Comparison of ENCODE assay signal across 8 mouse cellular contexts in genomic region chr1:138963868-138964458, GRCm38 (mm10). TPM values are rescaled to one million over a fixed set of nuclear protein-coding genes. Genes with fewer than 3 reads are reported as not detected.
DNase-seq lines count a peak whose midpoint lies in the region; ATAC-seq lines count a peak whose summit lies in the region.

No protein-coding gene starts in this region.

- peak; percentile 89 for ATAC-seq in forebrain, embryonic 15.5 days (replicated peaks)
- ATAC-seq in hindbrain, embryonic 13.5 days (ENCODE audit: low FRiP score) = peak; percentile 91
- peak; percentile 77 for ATAC-seq in limb, embryonic 11.5 days (ENCODE audit: insufficient number of reproducible peaks, low FRiP score, low TSS enrichment, low read depth)
- ATAC-seq in midbrain, embryonic 13.5 days = peak; percentile 92

- H3K27me3 ChIP-seq in forebrain, embryonic 15.5 days = no peaks in the 10 kb centered on the region
- no peaks in the 10 kb centered on the region for H3K27me3 ChIP-seq in hindbrain, embryonic 13.5 days
- H3K27me3 ChIP-seq in limb, embryonic 11.5 days (ENCODE audit: control insufficient read depth, insufficient read depth, low read length) = no peaks in the 10 kb centered on the region
- H3K27me3 ChIP-seq in midbrain, embryonic 13.5 days = no peaks in the 10 kb centered on the region

- H3K4me2 ChIP-seq in forebrain, embryonic 15.5 days (replicated peaks) = peak overlapping the region; percentile 73
- H3K4me2 ChIP-seq in hindbrain, embryonic 13.5 days = peak overlapping the region; percentile 70
- H3K4me2 ChIP-seq in limb, embryonic 11.5 days (ENCODE audit: low read depth, severe bottlenecking) = peak overlapping the region; percentile 64
- peak overlapping the region; percentile 69 for H3K4me2 ChIP-seq in midbrain, embryonic 13.5 days (replicated peaks)

- WGBS in forebrain, embryonic 15.5 days = under 1% methylated on average over 44 of the region's 50 CpGs
- WGBS in hindbrain, embryonic 13.5 days = 0% methylated on average over 15 of the region's 50 CpGs
- under 1% methylated on average over 40 of the region's 50 CpGs for WGBS in limb, embryonic 11.5 days
- under 1% methylated on average over 49 of the region's 50 CpGs for WGBS in midbrain, embryonic 13.5 days

- H3K9ac ChIP-seq in forebrain, embryonic 15.5 days (replicated peaks) = peak overlapping the region; percentile 90
- peak overlapping the region; percentile 94 for H3K9ac ChIP-seq in hindbrain, embryonic 13.5 days
- H3K9ac ChIP-seq in limb, embryonic 11.5 days (ENCODE audit: low read length) = peak overlapping the region; percentile 91
- H3K9ac ChIP-seq in midbrain, embryonic 13.5 days (replicated peaks) = peak overlapping the region; percentile 97

- 0 out of 2 replicates have a peak, but pooled peaks cover 2% of the 10 kb centered on the region for H3K36me3 ChIP-seq in forebrain, embryonic 15.5 days
- H3K36me3 ChIP-seq in hindbrain, embryonic 13.5 days = 0 out of 2 replicates have a peak, but pooled peaks cover 12% of the 10 kb centered on the region
- H3K36me3 ChIP-seq in limb, embryonic 11.5 days (ENCODE audit: control insufficient read depth, insufficient read depth, low read length) = no peaks in the 10 kb centered on the region
- H3K36me3 ChIP-seq in midbrain, embryonic 13.5 days = peaks cover 14% of the 10 kb centered on the region; the same call in 1 of the 2 replicates

- no peaks in the 10 kb centered on the region for H3K9me3 ChIP-seq in forebrain, embryonic 15.5 days
- H3K9me3 ChIP-seq in hindbrain, embryonic 13.5 days = no peaks in the 10 kb centered on the region
- H3K9me3 ChIP-seq in limb, embryonic 11.5 days (ENCODE audit: control insufficient read depth, low read length) = no peaks in the 10 kb centered on the region
- no peaks in the 10 kb centered on the region for H3K9me3 ChIP-seq in midbrain, embryonic 13.5 days

- peak overlapping the region; percentile 96 for H3K4me3 ChIP-seq in forebrain, embryonic 15.5 days
- peak overlapping the region; percentile 81 for H3K4me3 ChIP-seq in hindbrain, embryonic 13.5 days
- peak overlapping the region; percentile 66 for H3K4me3 ChIP-seq in limb, embryonic 11.5 days (ENCODE audit: low read depth, low read length)
- H3K4me3 ChIP-seq in midbrain, embryonic 13.5 days (replicated peaks) = peak overlapping the region; percentile 87

- peak; percentile 14 to 51 for DNase-seq in layer of hippocampus, adult 18-20 months (ENCODE audit: low spot score in 2 of 2)
- DNase-seq in layer of hippocampus, adult 9-10 months (ENCODE audit: low spot score) = no peak
- peak; percentile 19 for DNase-seq in cerebellum, adult 11 months
- peak; percentile 73 for DNase-seq in limb, embryonic 11.5 days (ENCODE audit: low spot score)
- peak; percentile 30 to 36 for DNase-seq in spleen, postnatal 36 days (ENCODE audit: low spot score in 2 of 2)

- H3K4me1 ChIP-seq in forebrain, embryonic 15.5 days = peaks cover 8% of the 10 kb centered on the region
- H3K4me1 ChIP-seq in hindbrain, embryonic 13.5 days (replicated peaks) = peaks cover 8% of the 10 kb centered on the region
- H3K4me1 ChIP-seq in limb, embryonic 11.5 days (ENCODE audit: control insufficient read depth, insufficient read depth, low read length) = peaks cover 11% of the 10 kb centered on the region
- peaks cover 11% of the 10 kb centered on the region for H3K4me1 ChIP-seq in midbrain, embryonic 13.5 days (replicated peaks)

- peak overlapping the region; percentile 88 for H3K27ac ChIP-seq in forebrain, embryonic 15.5 days (replicated peaks)
- peak overlapping the region; percentile 93 for H3K27ac ChIP-seq in hindbrain, embryonic 13.5 days
- H3K27ac ChIP-seq in limb, embryonic 11.5 days (replicated peaks; ENCODE audit: low read depth, low read length) = peak overlapping the region; percentile 87
- peak overlapping the region; percentile 93 for H3K27ac ChIP-seq in midbrain, embryonic 13.5 days

RNA-seq across cellular contexts. Expression of gene Dennd1b, which starts 0.7 kb away (rescaled TPM):
- 10 to 100 TPM; 53.1 to 59.4 TPM for total RNA-seq in layer of hippocampus, adult 18-20 months (2021)
- polyA plus RNA-seq in forebrain, embryonic 15.5 days (2015; fragmentation: Nextera tagmentation; extraction: Ambion mirVana) = 8.3 and 9.4 TPM in 2 replicates
- polyA plus RNA-seq in hindbrain, embryonic 13.5 days (2015; fragmentation: Nextera tagmentation; extraction: Ambion mirVana) = 10.6 and 11.1 TPM in 2 replicates
- polyA plus RNA-seq in limb, embryonic 11.5 days (2014; fragmentation: Nextera tagmentation; extraction: Ambion mirVana) = 10.5 and 11.6 TPM in 2 replicates
- polyA plus RNA-seq in midbrain, embryonic 13.5 days (2015; fragmentation: Nextera tagmentation; extraction: Ambion mirVana) = 13.0 and 13.1 TPM in 2 replicates
